Mouse (Mus musculus) embryonic facial prominence, embryonic 11.5 days (tissue): ENCODE data around the gene 9430097D07Rik. TPM values are rescaled to one million over a fixed set of nuclear protein-coding genes. Genes with fewer than 3 reads are reported as not detected.

Source experiments
- ATAC-seq: fragments of 200-750 bp; cut with Nextera tagmentation; replicated peaks from 2 replicates; pipeline ENCODE4 v1.8.0; 2017; ENCODE audit warnings: low read depth; ENCODE audit not compliant: insufficient number of reproducible peaks, low FRiP score, low TSS enrichment
- DNase-seq: peaks from one replicate; pipeline ENCODE4 v3.0.0-alpha.2; 2015; ENCODE audit warnings: low spot score
- H3K27ac ChIP-seq: fragments of 300-500 bp; sonication (generic); replicated peaks from 2 replicates; pipeline ENCODE4 v1.5.1; 2014; ENCODE audit warnings: mild to moderate bottlenecking, low read depth, low read length, control low read depth
- H3K27me3 ChIP-seq: fragments of 300-500 bp; sonication (generic); 2 replicates; pipeline ENCODE4 v1.6.1; 2014; ENCODE audit warnings: mild to moderate bottlenecking, low read length, moderate library complexity, mixed read lengths; ENCODE audit not compliant: control insufficient read depth, insufficient read depth
- H3K36me3 ChIP-seq: fragments of 300-500 bp; sonication (generic); replicated peaks from 2 replicates; pipeline ENCODE4 v1.6.1; 2014; ENCODE audit warnings: low read depth, mild to moderate bottlenecking, low read length, moderate library complexity, mixed read lengths; ENCODE audit not compliant: control insufficient read depth, insufficient read depth
- H3K4me1 ChIP-seq: fragments of 300-500 bp; sonication (generic); 2 replicates; pipeline ENCODE4 v1.6.1; 2014; ENCODE audit warnings: low read length, mixed read lengths; ENCODE audit not compliant: control insufficient read depth, insufficient read depth
- H3K4me2 ChIP-seq: fragments of 300-500 bp; sonication (generic); 2 replicates; pipeline ENCODE4 v1.6.1; 2014; ENCODE audit warnings: low read depth, mild to moderate bottlenecking, control low read depth, low read length, moderate library complexity
- H3K4me3 ChIP-seq: fragments of 300-500 bp; sonication (generic); 2 replicates; pipeline ENCODE4 v1.5.1; 2014; ENCODE audit warnings: low read depth, low read length, control low read depth
- H3K9ac ChIP-seq: fragments of 300-500 bp; sonication (generic); replicated peaks from 2 replicates; pipeline ENCODE4 v1.6.1; 2014; ENCODE audit warnings: mild to moderate bottlenecking, control low read depth, low read length
- H3K9me3 ChIP-seq: fragments of 300-500 bp; sonication (generic); replicated peaks from 2 replicates; pipeline ENCODE4 v1.6.1; 2016; ENCODE audit warnings: mild to moderate bottlenecking, low read length, inconsistent platforms, mixed read lengths; ENCODE audit not compliant: control insufficient read depth
- WGBS: fragments of 180-500 bp; shearing (Covaris S2); extraction: QIAGEN DNeasy Blood & Tissue Kit; methylation state at CpG from one replicate; pipeline ENCODE4 v1.1.7; 2014; 5-methylcytosine and 5-hydroxymethylcytosine counted together
- polyA plus RNA-seq: library from polyadenylated mRNA; unstranded; fragments of >200 nt; fragmentation: Nextera tagmentation; extraction: Ambion mirVana; gene quantifications from 2 replicates; pipeline ENCODE4 v1.2.1, GENCODE M21; 2014

Gene 9430097D07Rik
- polyA plus RNA-seq, 1 experiment from 2014 or later, result 0.36 TPM

DNA sequence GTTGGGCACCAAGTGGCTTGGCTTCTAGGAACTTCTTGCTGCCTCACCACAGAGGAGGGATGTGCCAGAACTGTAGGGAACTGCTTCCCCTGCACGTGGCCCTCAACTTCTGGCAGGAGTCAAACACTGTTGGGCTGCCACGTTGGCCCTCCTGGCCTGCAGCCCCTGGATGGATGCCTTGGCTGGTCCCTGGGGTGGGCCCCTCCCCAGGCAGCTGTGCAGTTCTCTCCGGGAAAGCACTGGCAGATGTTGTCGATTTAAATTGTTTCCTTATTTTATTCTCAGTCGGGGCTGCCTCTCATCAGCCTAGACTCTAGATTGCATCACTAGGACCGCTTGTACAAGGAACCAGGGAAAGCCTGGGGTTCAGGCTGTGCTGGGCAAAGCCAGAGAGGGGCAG, 25.7 kb downstream of the 9430097D07Rik start:
- no peak overlapping the region for H3K4me3 ChIP-seq
- no peaks in the 10 kb centered on the region for H3K9me3 ChIP-seq
- DNase-seq (peak; percentile 67), ATAC-seq (peak; percentile 42; the same call in 1 of the 2 replicates)
- no peak overlapping the region for H3K27ac ChIP-seq
- peaks cover 5% of the 10 kb centered on the region for H3K4me1 ChIP-seq
- no peak overlapping the region for H3K4me2 ChIP-seq
- no peaks in the 10 kb centered on the region for H3K36me3 ChIP-seq
- H3K9ac ChIP-seq, result no peak overlapping the region
- H3K27me3 ChIP-seq, result no peaks in the 10 kb centered on the region
- WGBS, result 33% methylated on average over 6 of the region's 6 CpGs

DNA sequence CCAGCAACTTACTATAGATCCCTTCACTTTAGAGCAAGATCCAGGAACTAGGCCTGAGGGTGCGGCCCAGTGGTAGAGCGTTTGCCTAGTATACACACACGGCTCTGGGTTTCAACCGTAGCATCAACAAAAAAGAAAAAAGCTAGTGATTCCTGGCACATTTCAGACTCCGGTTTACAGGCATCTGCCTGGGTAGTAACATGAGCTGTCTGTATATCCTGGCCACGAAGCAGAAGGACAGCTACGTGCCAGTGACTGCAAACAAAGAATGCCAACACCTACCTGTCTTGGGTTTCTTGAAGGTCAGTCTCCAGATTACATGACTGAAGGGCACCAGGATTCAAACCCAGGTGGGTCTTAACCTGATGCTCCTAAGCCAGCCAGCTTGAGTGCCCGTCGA, 26.3 kb downstream of the 9430097D07Rik start:
- no peak overlapping the region for H3K27ac ChIP-seq
- no peak overlapping the region for H3K4me2 ChIP-seq
- H3K27me3 ChIP-seq, result no peaks in the 10 kb centered on the region
- no peak for ATAC-seq
- H3K36me3 ChIP-seq, result no peaks in the 10 kb centered on the region
- no peak overlapping the region for H3K9ac ChIP-seq
- H3K9me3 ChIP-seq, result no peaks in the 10 kb centered on the region
- DNase-seq, result no peak
- WGBS, result 78% methylated on average over 9 of the region's 9 CpGs
- peaks cover 5% of the 10 kb centered on the region for H3K4me1 ChIP-seq
- H3K4me3 ChIP-seq, result no peak overlapping the region

DNA sequence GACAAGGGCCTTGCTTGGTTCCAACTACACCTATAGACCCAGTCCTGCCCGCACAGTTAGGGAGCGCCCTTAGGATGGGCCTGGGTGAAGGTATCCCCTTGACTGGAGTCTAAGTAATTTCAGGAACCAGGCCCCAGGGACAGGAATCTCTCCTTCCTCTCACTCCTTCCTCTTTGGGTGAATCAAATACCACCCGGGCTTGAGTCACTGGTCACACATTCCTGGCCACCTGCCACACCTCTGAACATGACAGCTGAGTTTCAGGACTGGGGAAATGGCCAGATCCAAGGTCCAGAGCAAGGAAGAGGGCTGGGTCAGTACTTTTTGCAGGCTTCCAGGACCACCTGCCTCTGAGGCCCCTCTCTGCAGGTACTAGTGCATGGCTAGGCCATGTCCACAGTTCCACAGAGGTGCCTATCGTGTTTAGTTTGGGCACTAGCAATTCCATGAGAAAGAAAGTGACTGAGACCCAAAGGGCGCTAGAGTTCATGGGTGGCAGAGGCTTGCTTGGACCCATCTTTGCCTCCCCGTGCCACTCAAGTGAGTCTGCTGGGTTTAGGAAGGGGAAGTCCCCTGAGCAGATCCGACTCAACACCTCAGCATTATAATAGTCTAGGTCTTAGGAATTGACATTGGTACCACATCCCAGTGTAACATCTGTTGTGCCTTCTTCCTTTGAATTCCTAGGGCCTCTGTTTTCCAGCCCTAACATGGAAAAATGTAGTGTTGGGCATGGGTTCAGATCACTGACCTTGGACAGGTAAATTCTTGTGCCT, 27.3 kb downstream of the 9430097D07Rik start:
- Histone ChIP-seq H3K9ac (no peak overlapping the region), H3K27ac (no peak overlapping the region), H3K9me3 (no peaks in the 10 kb centered on the region), H3K27me3 (no peaks in the 10 kb centered on the region), H3K4me2 (no peak overlapping the region), H3K36me3 (no peaks in the 10 kb centered on the region), H3K4me1 (peaks cover 5% of the 10 kb centered on the region), H3K4me3 (no peak overlapping the region)
- WGBS, result 92% methylated on average over 7 of the region's 7 CpGs
- no peak for DNase-seq
- no peak for ATAC-seq

DNA sequence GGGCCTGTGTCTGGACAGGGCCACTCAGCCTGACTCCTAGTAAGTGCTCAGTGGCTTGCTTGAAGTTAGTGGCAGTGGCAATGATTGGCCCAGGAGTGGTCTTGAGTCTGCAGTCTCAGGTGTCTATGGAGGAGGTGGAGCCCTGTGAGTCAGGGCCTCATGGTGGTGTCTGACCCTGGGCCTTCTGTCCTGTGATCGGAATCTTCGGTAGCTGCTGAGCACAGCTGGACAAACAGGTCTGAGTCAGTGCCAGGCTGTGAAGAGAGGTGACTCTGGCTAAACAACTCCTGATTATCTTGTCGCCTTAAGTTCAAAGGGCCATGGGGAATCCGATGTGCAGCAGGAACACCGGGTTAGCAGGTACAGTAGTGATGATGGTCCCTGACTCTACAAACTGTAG, 28.1 kb downstream of the 9430097D07Rik start:
- DNase-seq (no peak), ATAC-seq (no peak)
- Histone ChIP-seq H3K9me3 (no peaks in the 10 kb centered on the region), H3K36me3 (no peaks in the 10 kb centered on the region), H3K4me1 (peaks cover 5% of the 10 kb centered on the region), H3K4me3 (no peak overlapping the region), H3K9ac (no peak overlapping the region), H3K27me3 (no peaks in the 10 kb centered on the region), H3K4me2 (no peak overlapping the region), H3K27ac (no peak overlapping the region)
- WGBS, result 86% methylated on average over 5 of the region's 5 CpGs

DNA sequence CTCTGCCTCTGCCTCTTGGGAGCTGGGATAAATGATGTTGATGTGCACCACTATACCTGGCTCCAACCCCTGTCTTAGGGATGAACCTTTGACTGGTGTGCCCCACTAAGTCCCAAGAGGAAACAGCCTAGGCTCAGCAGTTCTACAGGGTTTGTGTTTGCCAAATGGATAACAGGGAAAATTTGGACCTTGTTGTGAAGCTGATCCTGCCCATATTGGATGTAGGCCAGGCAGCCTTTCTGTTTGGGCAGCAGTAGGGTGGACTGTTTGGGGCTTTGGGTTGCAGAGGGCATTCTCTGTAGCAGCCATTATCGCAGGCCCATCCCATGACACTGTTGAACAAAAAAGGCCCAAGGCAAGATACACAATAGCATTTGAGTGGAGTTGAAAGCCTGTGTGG, 28.5 kb downstream of the 9430097D07Rik start:
- Histone ChIP-seq H3K4me1 (peaks cover 5% of the 10 kb centered on the region), H3K27ac (no peak overlapping the region), H3K9ac (no peak overlapping the region), H3K9me3 (no peaks in the 10 kb centered on the region), H3K36me3 (no peaks in the 10 kb centered on the region), H3K4me2 (no peak overlapping the region), H3K27me3 (no peaks in the 10 kb centered on the region), H3K4me3 (no peak overlapping the region)
- ATAC-seq, result no peak
- no peak for DNase-seq
- WGBS, result 91% methylated on average over 1 of the region's 1 CpGs

DNA sequence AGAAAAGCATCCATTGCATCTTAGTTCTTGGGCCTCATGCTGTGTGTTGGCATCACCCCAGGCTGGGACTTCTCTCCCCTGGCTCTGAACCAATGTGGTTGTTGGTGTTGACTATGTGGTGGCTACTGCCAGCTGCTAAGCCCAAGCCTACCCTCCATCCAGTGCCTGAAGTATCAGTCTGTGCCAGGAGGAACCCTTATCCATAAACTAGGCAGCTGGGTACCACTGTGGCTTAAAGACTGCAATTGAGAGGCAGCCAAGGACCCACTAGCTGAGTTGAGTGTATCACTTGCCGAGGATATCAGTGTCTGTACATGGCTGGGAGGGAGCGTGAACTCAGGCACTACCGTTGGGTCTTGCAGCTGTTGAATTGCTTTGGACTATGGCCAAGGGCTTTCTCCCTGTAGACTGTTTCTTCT, 32.4 kb downstream of the 9430097D07Rik start:
- no peak for ATAC-seq
- DNase-seq, result no peak
- peaks cover 6% of the 10 kb centered on the region; the same call in 1 of the 2 replicates for H3K4me1 ChIP-seq
- no peak overlapping the region for H3K4me2 ChIP-seq
- 97% methylated on average over 3 of the region's 3 CpGs for WGBS
- no peaks in the 10 kb centered on the region for H3K9me3 ChIP-seq
- H3K36me3 ChIP-seq, result no peaks in the 10 kb centered on the region
- no peak overlapping the region for H3K27ac ChIP-seq
- H3K27me3 ChIP-seq, result no peaks in the 10 kb centered on the region
- no peak overlapping the region for H3K4me3 ChIP-seq
- no peak overlapping the region for H3K9ac ChIP-seq

DNA sequence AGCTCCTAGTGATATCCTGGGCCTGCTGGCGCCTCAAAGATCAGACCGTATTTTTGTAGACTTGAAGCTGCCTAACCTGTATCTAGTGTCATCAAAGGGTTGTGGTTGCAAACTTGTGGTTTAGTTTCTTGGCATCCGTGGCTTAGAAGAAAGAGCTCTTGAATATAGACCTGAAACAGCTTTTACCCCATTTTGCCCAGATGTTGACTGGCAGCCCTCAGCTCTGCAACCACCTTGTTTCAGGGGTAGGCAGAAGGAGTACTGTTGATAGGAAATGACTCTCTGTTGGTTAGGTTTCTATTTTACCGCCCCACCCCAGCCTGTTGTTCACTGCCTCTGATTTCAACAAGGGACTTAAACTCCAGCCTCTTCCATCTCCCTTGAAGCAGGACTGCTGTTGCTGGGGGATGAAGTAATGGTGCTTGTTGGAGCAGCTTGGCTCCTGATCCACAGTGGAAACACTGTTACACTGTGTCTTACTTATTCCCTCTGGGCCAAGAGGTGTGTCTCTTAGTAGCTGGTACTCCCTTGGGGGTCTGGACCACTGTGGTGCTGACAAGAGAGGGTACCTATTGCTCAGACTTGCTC, 33.4 kb downstream of the 9430097D07Rik start:
- no peak overlapping the region for H3K4me3 ChIP-seq
- WGBS, result 92% methylated on average over 4 of the region's 4 CpGs
- H3K27me3 ChIP-seq, result no peaks in the 10 kb centered on the region
- H3K27ac ChIP-seq, result no peak overlapping the region
- no peak overlapping the region for H3K9ac ChIP-seq
- no peak overlapping the region for H3K4me2 ChIP-seq
- ATAC-seq (no peak), DNase-seq (no peak)
- no peaks in the 10 kb centered on the region for H3K36me3 ChIP-seq
- peaks cover 15% of the 10 kb centered on the region; the same call in 1 of the 2 replicates for H3K4me1 ChIP-seq
- H3K9me3 ChIP-seq, result no peaks in the 10 kb centered on the region

DNA sequence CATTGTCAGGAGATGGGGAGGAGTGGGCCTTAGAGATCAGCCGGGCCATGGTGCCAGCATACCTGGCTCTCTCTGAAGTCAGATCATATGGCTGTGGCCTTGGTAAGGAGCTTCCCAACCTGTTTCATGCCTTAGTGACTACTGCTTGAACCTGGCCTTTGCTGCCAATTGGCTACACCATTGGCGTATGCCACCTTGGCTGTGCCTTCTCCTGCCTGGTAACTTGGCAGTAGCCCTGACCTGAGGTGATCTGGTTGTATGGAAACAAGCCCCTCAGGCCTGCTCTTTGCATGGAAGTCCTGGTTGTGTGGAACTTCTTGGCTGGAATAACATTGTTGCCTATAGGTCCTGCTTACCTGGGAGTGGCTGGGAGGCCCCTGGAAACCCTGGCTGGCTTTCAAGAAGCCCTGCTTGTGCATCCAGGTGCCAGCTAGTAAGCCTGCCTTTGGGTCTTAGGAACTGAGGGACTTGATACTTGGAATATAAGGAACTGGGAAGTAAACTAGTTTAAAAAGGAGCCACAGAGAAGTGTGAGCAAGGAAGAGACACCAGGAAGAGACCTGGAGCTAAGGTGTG, 34.1 kb downstream of the 9430097D07Rik start:
- H3K9ac ChIP-seq, result no peak overlapping the region
- WGBS, result 88% methylated on average over 2 of the region's 2 CpGs
- H3K36me3 ChIP-seq, result no peaks in the 10 kb centered on the region
- no peak overlapping the region for H3K27ac ChIP-seq
- ATAC-seq (no peak), DNase-seq (no peak)
- no peaks in the 10 kb centered on the region for H3K9me3 ChIP-seq
- no peak overlapping the region for H3K4me2 ChIP-seq
- H3K4me1 ChIP-seq, result peaks cover 15% of the 10 kb centered on the region; the same call in 1 of the 2 replicates
- H3K4me3 ChIP-seq, result no peak overlapping the region
- H3K27me3 ChIP-seq, result no peaks in the 10 kb centered on the region
